Comparison of ENCODE assay signal across 10 mouse cellular contexts in the genomic region with DNA sequence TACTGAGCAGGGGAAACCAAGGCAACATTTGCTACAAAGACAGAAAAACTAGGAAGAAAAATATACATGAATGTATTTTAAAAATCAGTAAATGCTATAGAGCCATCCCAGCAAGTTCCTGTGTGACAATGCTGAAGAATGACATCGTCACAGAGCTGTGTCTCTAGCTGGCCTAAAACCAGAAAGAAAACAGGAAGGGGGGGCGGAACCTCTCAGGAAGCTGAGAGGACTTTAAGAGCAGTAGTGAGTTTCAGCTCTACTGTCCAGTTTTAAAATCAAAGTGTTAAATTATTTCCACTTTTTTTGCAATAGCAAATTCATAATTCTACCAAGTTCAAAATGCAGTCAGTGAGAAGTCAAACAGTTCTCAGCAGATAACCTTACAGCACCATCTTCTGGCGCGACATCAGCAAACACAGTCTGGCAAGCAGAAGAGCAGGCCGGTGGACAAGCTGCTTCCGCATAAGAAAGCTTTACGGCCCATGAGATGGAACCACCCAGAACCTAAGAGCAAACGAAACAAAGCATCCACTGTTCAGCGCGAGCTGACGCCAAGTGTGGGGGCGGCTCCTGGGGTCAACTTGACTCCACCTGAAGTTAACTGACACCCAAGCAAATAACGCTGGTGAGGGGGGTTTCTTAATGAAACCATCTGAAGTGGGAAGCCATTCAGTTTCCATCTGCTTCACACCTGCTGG. TPM values are rescaled to one million over a fixed set of nuclear protein-coding genes. Genes with fewer than 3 reads are reported as not detected.
DNase-seq lines count a peak whose midpoint lies in the region; ATAC-seq and TF ChIP-seq lines count a peak whose summit lies in the region.
"Had no signal": no experiment of that assay in that cellular context is flagged by ENCODE, and none has a peak within 500 bp of the region (broad histone marks: within the 10 kb centered on the region; RNA-seq: fewer than 3 reads in every experiment).

No protein-coding gene starts in this region.

- no peak overlapping the region for H3K4me2 ChIP-seq in midbrain, postnatal 0 days (ENCODE audit: low read depth, low read length, poor library complexity, severe bottlenecking)
- no peak overlapping the region for H3K4me2 ChIP-seq in midbrain, embryonic 16.5 days (ENCODE audit: low read length)
- H3K4me2 ChIP-seq in heart, postnatal 0 days (ENCODE audit: low read depth, low read length) = peak overlapping the region; percentile 37

- no peaks in the 10 kb centered on the region for H3K27me3 ChIP-seq in midbrain, postnatal 0 days (ENCODE audit: insufficient read depth, low read length)
- H3K27me3 ChIP-seq in midbrain, embryonic 16.5 days (ENCODE audit: control insufficient read depth, insufficient read depth, low read depth, low read length) = no peaks in the 10 kb centered on the region
- H3K27me3 ChIP-seq in heart, postnatal 0 days (ENCODE audit: control insufficient read depth, insufficient read depth, low read length) = no peaks in the 10 kb centered on the region
- H3K27me3 ChIP-seq: CH12.LX had no signal

- no peaks in the 10 kb centered on the region for H3K9me3 ChIP-seq in midbrain, postnatal 0 days (ENCODE audit: low read length)
- no peaks in the 10 kb centered on the region for H3K9me3 ChIP-seq in midbrain, embryonic 16.5 days (replicated peaks; ENCODE audit: control insufficient read depth, low read length, poor library complexity, severe bottlenecking)
- no peaks in the 10 kb centered on the region for H3K9me3 ChIP-seq in heart, postnatal 0 days (replicated peaks; ENCODE audit: control insufficient read depth, low read length)

- H3K4me3 ChIP-seq in midbrain, postnatal 0 days (ENCODE audit: low read depth, low read length) = no peak overlapping the region
- no peak overlapping the region for H3K4me3 ChIP-seq in midbrain, embryonic 16.5 days (ENCODE audit: low read depth, low read length)
- no peak overlapping the region for H3K4me3 ChIP-seq in heart, postnatal 0 days (ENCODE audit: low read depth, low read length)

- H3K9ac ChIP-seq in midbrain, postnatal 0 days (replicated peaks; ENCODE audit: low read length, poor library complexity, severe bottlenecking) = no peak overlapping the region
- H3K9ac ChIP-seq in midbrain, embryonic 16.5 days (ENCODE audit: low read depth, low read length) = no peak overlapping the region
- no peak overlapping the region for H3K9ac ChIP-seq in heart, postnatal 0 days (replicated peaks; ENCODE audit: low read depth, low read length)
- H3K9ac ChIP-seq: liver, embryonic 14.5 days had no signal

- TF ChIP-seq CTCF in midbrain, postnatal 0 days (IDR thresholded peaks at IDR 0.05) = peak; percentile 75
- TF ChIP-seq CTCF in heart, postnatal 0 days (IDR thresholded peaks at IDR 0.05; ENCODE audit: low read depth) = no peak; the same call in 1 of the 2 replicates

- peak; percentile 31 to 39 for DNase-seq in cerebellum, postnatal 25 days
- DNase-seq in midbrain, postnatal 0 days (ENCODE audit: low spot score) = peak; percentile 65
- DNase-seq in heart, postnatal 0 days (ENCODE audit: low spot score) = no peak
- peak; percentile 53 for DNase-seq in lung, postnatal 10 days
- no peak for DNase-seq in adrenal gland, postnatal 4 days (ENCODE audit: low spot score in 2 of 2)
- DNase-seq in ovary, adult 18-20 months (ENCODE audit: low spot score) = no peak

- peaks cover 22% of the 10 kb centered on the region for H3K36me3 ChIP-seq in midbrain, postnatal 0 days (ENCODE audit: insufficient read depth, low read length)
- peaks cover 4% of the 10 kb centered on the region; the same call in 1 of the 2 replicates for H3K36me3 ChIP-seq in midbrain, embryonic 16.5 days (ENCODE audit: control insufficient read depth, insufficient read depth, low read length)
- H3K36me3 ChIP-seq in heart, postnatal 0 days (replicated peaks; ENCODE audit: control insufficient read depth, insufficient read depth, low read length) = peaks cover 52% of the 10 kb centered on the region

- no peak for ATAC-seq in cerebellum, adult (ENCODE audit: insufficient number of reproducible peaks, low FRiP score, low TSS enrichment)
- ATAC-seq in midbrain, postnatal 0 days (ENCODE audit: low FRiP score) = no peak
- no peak for ATAC-seq in midbrain, embryonic 16.5 days
- 0 out of 2 replicates have a peak, but pooled peaks have one; percentile 60 for ATAC-seq in heart, postnatal 0 days (ENCODE audit: insufficient read depth, low read depth)

- H3K27ac ChIP-seq in midbrain, postnatal 0 days (ENCODE audit: low read depth, low read length) = no peak overlapping the region
- H3K27ac ChIP-seq in midbrain, embryonic 16.5 days (ENCODE audit: low read length) = no peak overlapping the region
- H3K27ac ChIP-seq in heart, postnatal 0 days (ENCODE audit: low read depth) = peak overlapping the region; percentile 57
- H3K27ac ChIP-seq: liver, embryonic 14.5 days had no signal

- H3K4me1 ChIP-seq in midbrain, postnatal 0 days (ENCODE audit: insufficient read depth, low read length) = no peaks in the 10 kb centered on the region
- no peaks in the 10 kb centered on the region for H3K4me1 ChIP-seq in midbrain, embryonic 16.5 days (ENCODE audit: control insufficient read depth, insufficient read depth, low read length)
- H3K4me1 ChIP-seq in heart, postnatal 0 days (ENCODE audit: control insufficient read depth, insufficient read depth) = no peaks in the 10 kb centered on the region

- WGBS in midbrain, postnatal 0 days = 76% methylated on average over 13 of the region's 13 CpGs
- 88% methylated on average over 13 of the region's 13 CpGs for WGBS in midbrain, embryonic 16.5 days
- WGBS in heart, postnatal 0 days = 65% methylated on average over 13 of the region's 13 CpGs

- no peak for TF ChIP-seq EP300 in heart, postnatal 0 days (IDR thresholded peaks at IDR 0.05; ENCODE audit: low read depth)

RNA-seq across cellular contexts. Expression of a gene that starts 23.3 kb away (rescaled TPM):
- 5.0 and 7.7 TPM in 2 replicates for total RNA-seq in midbrain, postnatal 0 days (2014; rRNA removed)
- polyA plus RNA-seq in midbrain, postnatal 0 days (2015; fragmentation: Nextera tagmentation; extraction: Ambion mirVana) = 2.8 and 3.8 TPM in 2 replicates
- polyA plus RNA-seq in midbrain, embryonic 16.5 days (2015; fragmentation: Nextera tagmentation; extraction: Ambion mirVana) = 5.2 and 6.0 TPM in 2 replicates
- total RNA-seq in heart, postnatal 0 days (2014; rRNA removed; ENCODE audit: low replicate concordance) = 3.6 and 9.3 TPM in 2 replicates
- 3.1 and 3.3 TPM in 2 replicates for polyA plus RNA-seq in heart, postnatal 0 days (2015; fragmentation: Nextera tagmentation; extraction: Ambion mirVana)
- 10 to 100 TPM; 32.9 to 33.2 TPM for total RNA-seq in adrenal gland, postnatal 4 days (2021)

Comparison
In these comparisons a context has a peak if more than half of its experiments do, and no peak if none do; other contexts are left out.
1. DNase-seq: peak in cerebellum, postnatal 25 days (2 of 2), midbrain, postnatal 0 days (single experiment) and lung, postnatal 10 days (single experiment); none in heart, postnatal 0 days (single experiment), adrenal gland, postnatal 4 days (0 of 2) and ovary, adult 18-20 months (single experiment).